Mouse (Mus musculus) cerebellum, postnatal 25 days (tissue): ENCODE data around the gene Crlf3.

Experiments
- DNase-seq, 2 experiments: peaks; one replicate each; pipeline ENCODE4 v3.0.0; 2021; ENCODE audit warnings: mixed read lengths in 2 of 2

Crlf3 gene

DNA sequence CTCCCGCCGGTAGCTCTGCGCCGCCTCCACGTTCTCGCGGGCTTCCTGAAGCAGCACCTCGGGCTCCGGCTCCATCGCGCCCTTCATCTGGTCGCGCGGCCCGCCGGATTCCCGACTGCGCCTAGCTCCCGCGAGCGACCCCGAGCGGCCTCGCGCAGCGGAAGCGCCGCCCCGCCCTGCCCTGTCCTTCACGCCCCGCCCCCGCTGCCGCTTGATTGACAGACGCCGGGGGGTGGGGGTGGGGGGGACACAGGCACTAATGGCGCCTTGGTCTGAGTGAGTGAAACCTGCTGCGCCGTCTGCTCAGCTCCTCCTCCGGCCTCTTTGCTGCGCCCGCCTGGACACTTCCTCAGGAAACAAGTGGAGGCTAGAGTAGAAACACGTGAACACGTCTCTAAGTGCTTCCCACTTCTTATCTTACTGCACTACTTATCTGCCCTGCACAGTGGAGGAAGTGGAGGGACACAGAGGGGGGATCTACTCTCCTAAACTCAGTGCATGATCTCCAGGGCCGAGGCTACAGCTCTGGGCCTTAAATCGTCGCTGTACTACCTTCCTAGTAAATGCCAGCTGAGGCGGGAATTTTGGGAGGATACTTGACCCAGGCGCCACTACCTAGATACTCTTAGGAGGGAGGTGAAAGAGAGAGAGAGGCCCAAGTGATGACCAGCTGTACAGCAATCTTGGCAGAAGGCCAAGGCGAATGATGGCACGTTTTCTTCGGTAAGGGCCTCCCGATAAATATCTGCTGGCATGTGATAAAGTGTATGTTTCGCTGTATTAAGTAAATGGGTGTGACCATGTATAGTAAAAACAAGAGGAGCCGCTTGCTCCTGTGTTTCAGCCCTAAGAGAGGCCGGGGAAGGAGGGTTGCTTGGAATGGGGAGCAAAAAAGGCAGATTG is at the start of gene Crlf3:
Gene Crlf3 (minus strand): TSS at position 166 of the 903 bp plus-strand sequence.
- DNase-seq = peak; percentile 94 to 98

DNA sequence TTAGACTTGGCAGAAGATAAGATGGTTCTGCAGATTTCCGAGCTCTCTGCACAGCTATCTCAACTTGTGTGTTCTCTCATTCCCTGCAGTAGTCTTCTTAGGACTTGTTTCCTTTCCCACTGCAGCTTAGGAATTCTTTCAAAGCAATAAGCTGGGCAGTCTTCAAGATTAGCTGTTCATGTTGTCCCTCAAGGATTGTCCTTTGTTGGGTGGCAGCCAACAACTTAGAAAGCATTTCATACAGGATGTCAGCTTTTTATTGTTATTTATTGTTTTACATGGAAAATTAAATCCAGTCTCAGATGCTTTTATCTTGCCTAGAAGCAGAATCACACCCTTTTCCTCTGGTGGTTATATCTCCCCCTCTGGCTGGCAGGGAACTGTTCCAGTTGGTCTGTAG is 35.6 kb upstream of the Crlf3 start:
- DNase-seq = no peak

DNA sequence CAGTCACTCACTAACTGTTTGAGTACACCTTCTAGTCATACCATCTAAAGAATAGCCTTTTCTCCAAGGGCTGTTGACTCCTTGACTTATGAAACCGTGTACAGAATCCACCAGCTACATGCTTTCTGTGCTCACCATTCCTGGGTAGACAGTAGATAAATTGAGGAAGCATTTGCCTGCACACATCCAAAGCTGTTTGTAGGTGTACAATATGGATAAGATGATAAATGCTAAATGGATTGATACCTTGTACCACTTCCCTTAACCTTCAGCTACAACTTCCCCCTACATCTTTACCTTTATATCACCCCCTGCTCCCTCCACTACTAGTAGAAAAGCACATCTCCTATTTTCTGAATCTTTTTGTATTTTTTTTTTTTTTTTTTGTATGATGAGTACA is 23.6 kb upstream of the Crlf3 start:
- no peak for DNase-seq

DNA sequence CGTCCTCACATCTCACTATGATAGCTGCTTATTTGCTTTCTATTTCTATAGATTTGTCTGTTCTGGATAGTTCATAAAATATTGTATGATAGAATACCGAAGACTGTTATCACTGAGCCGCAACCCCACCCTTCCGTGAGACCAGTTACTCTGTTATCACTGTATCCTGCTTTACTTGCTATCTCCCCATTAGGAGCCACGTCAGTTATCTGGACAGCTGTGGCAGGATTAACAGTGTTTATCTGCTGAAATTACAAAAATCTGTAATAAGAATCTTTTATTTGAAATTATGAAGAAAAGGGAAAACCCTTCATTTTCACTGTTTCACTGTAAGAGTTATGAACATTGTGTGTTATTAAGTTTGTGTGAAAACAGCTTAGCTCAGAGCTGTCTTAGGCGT is 20.5 kb upstream of the Crlf3 start:
- no peak for DNase-seq

DNA sequence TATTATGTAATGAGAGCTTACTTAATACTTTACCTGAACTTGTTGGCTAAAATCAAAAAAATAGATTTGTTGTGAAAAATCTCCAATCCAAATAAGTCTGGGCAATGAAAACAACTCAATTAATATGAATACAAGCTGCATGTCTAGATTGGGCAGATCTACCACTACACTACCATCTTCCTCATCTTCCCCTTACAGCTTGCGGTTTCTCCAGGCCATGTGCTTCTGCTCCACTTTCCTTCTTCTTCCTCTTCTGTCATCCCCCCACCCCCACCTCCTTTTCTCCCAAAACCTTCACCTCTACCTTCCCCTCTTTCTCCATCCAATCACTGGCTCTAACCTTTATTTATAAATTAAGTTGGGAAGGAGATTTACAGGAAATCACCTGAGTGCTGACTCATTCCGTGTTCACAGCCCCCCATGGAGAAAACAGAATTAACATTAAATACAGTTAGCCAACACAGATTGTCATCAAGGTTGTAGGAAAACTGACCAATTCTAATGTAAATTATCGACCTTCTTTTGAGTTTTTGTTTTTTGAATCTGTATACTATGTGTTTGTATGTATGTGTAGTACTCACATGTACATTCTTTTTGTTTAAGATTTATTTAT is 17.8 kb upstream of the Crlf3 start:
- no peak for DNase-seq

DNA sequence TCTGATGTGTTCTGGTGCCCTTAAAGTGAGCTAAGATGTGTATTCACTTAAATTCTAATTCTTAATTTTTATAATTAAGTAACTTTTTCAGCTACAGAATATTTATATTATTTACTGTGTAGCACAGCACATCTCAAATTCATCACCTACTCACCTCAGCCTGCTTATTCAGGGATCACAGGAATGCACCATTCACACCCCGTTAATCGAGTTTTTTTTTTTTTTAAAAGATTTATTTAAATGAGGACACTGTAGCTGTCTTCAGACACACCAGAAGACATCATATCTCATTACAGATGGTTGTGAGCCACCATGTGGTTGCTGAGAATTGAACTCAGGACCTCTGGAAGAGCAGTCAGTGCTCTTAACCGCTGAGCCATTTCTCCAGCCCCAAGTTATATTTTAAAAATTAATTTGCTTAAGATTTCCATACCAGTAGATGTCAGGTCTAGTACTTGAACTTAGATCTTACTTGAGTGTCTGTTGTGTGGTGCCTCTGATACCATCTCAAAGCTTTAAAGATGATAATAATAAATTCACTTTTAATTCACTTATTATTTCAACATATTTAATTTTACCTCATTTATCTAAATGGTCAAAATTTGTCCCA is 9.9 kb upstream of the Crlf3 start:
- DNase-seq = no peak

DNA sequence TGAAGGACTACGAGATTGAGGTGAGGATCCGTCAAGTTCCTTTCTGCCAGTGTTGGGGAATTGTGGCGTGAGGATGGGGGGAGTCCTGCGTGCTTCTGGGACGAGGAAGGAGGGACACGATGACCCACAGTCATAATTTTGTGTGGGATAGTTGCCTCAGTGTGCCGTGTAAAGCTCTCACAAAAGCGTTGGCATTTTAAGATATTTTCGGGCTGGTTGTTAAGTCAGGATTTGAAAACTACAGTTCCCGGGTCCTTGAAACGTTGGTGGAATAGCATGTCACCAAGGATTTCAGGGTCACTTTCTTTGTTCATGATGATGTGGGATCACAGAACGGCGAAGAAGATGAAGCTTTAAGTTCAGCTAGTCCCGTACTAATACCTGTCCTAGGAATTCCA is 9.0 kb upstream of the Crlf3 start:
- DNase-seq = no peak

DNA sequence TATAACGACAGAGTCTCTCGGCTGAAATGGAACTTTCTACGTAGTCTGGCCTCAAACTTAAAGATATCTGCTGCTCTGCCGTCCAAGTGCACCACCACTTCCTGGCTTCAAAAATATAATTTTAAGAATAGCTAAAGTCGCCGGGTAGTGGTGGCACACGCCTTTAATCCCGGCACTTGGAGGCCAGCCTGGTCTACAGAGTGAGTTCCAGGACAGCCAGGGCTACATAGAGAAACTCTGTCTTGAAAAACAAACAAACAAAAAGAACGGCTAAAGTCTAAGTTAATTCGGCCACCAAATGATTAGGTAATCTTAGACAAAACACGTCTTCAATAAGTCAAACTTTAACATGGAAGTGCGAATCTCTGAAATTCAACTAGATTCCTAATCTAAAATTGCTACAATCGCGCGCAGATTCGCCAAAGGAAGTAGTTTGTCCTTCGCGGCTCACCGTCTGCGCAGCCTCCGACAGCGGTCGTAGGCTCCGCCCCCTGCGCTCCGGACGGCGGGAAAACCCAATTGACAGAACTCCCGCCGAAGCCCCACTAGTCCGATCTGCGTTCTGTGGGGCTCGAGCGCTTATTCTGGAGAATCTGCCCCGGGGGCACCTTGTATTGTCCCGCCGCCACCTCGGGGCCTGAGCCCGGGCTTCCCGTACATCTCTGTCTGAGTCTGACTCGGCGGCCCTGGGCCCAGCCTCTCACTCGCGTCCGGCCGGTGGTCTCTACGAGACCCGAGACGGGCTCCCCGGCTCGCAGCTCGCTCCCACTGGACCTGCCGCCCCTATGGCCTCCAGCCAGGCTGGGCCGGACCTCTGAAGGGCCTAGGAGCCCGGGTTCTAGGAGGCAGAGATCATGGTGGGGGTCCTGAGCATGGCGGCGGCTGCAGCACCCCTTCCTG is 8.4 kb upstream of the Crlf3 start, which contains the start of gene Atad5:
Gene Atad5 (plus strand): TSS at position 484 of the 900 bp plus-strand sequence.
- peak; percentile 94 to 97 for DNase-seq

DNA sequence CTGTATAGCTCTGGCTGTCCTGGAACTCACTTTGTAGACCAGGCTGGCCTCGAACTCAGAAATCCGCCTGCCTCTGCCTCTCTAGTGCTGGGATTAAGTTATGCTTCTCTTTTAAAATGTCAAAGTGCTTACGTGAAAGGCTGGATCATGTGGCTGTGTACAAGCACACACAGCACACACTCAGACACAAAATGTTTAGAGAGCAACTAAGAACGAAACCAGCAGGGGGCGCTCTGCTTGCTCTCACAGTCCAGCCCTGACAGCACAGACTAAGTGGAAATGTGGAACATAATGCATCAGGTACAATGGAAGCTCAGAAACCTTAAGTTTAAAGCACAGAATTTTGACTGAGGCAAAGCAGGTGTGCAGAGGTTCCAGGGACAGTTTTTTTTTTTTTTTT is 6.1 kb upstream of the Crlf3 start:
- DNase-seq = peak; percentile 81 to 92

DNA sequence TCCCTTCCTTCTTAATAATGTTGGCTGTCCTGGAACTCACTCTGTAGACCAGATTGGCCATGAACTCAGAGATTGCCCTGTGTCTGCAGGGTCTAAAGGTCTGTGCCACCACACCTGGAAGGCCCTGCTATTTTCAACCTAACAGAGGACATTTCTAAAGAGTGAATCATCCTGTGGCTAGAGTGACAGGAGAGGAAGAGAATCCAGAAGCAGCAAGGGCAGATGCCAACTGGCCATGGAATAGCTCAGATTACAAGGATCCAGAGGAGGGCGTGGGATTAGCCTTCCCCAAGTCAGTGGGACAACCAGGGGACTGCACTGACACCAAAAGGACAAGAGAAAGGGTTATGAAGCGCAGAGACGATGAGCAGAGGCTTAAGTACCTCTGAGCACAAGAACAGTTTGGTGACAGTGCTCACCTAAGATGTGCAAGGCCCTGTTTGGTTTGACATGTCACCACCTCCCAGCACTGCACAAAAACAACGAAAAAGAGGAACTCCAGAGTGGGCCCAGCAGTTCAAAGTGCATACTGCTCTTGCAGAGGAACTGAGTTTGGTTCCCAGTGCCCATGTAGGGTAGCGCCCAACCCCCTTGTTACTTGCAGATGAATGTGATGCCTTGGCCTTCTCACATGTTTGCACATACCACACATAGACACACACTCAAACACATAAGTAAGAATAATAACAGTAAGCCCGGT is 4.7 kb upstream of the Crlf3 start:
- DNase-seq = no peak

DNA sequence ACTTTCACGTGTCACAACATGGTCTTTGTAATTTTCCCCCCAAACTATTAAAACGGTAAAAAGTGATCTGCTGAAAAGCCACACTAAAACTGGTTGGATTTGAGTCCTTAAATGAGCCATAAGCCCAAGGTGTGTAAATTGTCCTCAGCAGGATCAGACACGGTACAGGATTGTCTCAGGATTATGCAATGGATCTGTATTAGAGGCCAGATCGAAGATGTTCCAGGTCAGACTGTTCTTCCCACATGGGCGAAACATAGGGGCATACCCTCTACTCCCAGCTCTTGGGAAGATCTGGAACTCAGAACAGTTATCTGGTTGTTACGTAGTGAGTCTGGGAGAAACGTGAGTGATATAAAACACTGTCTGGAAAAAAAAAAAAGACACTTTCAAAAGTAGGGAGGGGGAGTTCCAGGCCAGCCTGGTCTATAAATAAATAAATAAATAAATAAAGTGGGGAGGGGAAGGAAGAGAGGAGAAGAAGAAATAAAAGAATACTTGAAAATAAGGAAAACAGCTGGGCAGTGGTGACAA is 1.1 kb upstream of the Crlf3 start:
- DNase-seq = no peak

DNA sequence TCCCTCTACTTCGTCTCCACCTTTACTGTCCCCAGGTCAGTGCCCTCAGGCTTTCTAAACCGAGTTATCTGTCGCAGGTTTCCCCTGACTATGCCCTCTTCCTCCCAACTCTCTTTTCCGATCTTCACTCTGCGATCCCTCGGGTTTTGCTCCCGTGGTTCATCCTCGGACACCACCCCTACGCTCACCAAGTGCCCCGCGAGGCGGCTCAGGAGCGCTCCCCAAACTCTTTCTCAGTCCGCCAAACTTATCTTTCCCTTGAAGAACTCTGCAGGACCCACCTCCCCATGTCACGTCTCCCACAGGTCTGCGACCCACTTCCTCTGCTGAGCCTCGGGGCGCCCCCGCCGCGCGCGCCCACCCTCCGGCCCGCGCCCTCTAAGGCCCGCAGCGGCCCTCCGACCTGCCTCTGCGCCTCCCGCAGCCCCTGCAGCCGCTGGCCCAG is 388 bp downstream of the Crlf3 start:
- no peak for DNase-seq

DNA sequence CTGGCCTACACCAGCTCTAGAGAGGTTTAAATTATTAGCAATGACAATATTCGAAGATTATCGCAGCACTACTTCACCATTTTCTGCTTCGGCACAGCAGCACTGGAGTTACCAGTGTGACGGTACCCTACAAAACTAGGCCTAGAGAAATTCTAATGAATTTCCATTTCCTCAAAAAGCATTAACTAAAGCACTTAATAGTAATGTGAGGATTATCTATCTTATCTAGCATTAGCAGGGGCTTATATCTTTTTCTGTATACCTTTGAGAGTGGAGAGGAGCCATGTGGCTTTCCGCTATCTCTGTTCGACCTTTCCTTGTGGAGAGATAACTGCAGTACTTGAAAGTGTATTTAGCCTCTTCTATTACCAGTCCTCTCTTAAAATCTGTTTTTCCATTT is 1.0 kb downstream of the Crlf3 start:
- no peak for DNase-seq

DNA sequence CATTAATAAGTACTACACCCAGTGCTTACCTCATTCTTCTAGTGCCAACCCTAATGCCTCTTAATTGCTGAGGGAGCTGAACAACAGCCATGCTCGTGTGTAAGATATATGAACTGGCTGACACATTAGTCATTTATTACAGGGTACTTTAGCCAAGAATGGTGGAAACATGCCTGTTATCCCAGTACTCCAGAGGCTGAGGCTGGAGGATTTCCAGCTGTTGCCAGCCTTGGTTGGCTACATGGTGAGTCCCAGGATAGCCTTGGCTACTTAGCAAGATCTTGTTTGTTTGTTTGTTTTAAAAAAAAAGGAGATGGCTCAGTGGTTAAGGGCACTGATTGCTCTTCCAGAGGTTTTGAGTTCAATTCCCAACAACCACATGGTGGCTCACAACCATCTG is 2.0 kb downstream of the Crlf3 start:
- no peak for DNase-seq

DNA sequence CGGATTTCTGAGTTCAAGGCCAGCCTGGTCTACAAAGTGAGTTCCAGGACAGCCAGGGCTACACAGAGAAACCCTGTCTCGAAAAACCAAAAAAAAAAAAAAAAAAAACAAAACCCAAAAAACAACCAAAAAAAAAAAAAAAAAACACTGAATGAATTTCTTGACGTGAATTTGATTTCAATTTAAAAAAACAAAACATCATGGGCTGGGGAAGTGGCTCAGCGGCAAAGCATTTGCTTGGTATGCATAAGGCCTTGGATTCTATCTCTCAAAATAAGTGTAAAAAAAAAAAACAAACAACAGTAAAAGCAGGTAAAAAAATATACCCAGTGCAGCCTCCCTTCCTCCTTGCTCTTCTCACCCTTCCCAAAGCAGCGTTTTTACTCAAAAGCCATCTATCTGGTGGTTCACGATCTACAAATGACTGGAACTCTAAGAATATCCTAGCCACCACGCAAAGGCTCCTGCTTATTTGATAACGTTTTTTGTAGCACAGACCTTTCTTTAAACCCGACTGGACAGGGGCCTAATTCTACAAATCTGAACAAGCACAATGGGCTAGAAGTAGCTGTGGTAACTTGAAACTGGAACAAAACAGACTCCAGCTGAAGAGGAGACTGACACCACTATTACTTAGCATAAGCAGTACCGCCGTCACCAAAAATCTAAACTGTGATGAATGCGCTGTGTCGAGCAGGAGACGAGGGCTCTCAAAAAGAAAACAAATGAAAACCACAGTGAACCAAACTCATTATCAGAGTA is 2.8 kb downstream of the Crlf3 start:
- no peak for DNase-seq

DNA sequence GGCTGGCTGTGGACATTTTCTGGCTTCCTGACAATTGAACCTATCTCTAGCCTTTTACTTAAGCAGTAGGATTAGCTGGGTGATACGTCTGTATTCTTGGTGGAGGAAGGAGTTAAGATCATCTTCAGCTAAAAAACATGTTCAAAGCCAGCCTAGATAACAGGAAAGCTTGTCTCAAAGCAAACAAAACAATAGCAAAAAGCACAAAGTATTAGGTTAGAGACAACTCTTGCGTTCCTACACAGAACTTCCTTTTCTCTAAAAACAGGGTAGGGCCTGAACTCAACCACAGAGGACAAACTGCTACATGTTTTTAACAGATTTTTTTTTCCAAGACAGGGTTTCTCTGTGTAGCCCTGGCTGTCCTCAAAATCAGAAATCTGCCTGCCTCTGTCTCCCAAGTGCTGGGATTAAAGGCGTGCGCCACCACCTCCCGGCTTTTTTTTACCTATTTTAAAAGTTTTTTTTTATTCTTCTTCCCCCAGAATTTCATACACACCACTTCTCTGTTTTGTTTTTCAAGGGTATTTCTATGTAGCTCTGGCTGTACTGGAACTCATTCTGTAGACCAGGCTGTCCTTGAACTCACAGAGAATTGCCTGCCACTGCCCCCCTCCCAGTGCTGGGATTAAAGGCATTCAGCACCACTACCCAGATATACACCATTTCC is 5.0 kb downstream of the Crlf3 start:
- no peak for DNase-seq

DNA sequence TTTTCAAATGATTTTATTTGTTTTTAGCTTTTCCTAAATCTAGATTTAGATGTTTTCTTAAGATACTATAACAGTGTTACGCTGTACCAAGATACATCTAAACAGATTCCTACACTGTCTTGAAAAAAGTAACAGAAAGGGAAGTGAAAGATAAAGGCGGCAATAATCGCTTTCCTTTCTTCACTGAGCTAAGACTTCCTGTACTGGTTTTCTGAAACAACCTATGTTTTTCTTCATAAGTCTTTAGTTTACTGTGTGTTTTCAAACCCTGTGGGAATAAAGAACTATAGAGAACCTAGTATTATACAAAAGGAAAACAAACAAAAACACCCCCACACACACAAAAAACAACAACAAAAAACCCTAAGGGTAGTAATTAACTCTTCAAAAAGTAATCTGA is 8.4 kb downstream of the Crlf3 start:
- no peak for DNase-seq

DNA sequence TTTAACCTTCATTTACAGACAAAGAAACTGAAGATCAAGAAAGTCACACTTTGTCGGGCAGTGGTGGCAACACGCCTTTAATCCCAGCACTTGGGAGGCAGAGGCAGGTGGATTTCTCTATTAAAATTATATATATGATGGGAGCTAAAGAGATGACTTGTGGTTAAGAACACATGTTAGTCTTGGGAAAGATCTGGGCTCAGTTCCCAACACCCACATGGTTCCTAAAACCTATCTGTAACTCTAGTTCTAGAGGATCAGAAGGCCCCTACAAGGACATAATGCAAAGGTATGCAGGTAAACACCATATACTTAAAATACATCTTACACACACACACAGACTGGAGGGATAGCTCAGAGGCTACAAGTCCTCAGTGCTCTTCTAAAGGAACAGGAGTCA is 9.8 kb downstream of the Crlf3 start:
- no peak for DNase-seq

DNA sequence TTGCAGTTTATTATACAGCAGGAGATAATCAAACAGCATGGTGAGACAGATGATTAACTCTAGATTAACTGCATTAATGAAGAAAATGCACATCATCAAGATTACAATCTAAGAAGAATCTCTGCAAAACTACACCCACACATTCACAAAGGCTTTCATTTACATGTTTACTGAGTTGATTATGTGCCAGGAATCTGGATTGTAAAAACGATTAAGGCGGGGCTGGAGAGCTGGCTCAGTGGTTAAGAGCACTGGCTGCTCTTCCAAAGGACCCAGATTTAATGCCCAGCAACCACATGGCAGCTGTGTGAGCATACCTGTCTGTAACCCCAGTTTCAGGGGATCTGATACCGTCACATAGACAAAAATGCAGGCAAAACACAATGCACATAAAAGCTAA is 11.0 kb downstream of the Crlf3 start:
- no peak for DNase-seq

DNA sequence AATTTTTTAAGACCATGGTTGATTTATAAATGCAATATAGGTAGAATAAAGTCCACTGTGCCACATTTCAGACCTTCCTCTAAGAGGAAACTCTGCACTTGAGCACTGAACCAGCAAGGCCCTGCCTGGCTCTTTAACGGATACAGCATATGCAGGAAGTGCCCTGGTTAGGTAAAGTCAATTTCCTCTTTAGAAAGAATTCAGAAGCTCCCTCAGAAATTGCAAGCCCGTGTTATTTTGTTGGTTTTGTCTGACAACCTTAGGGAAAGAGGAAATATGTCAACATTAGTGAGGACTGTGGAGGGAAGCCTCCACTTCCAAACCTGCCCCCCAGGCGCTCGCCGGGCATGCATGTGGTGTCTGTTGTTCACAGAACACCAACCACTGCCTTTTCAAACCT is 13.2 kb downstream of the Crlf3 start:
- DNase-seq = no peak
